Mouse (Mus musculus): Measurements from ENCODE around the gene Alk.

DNA sequence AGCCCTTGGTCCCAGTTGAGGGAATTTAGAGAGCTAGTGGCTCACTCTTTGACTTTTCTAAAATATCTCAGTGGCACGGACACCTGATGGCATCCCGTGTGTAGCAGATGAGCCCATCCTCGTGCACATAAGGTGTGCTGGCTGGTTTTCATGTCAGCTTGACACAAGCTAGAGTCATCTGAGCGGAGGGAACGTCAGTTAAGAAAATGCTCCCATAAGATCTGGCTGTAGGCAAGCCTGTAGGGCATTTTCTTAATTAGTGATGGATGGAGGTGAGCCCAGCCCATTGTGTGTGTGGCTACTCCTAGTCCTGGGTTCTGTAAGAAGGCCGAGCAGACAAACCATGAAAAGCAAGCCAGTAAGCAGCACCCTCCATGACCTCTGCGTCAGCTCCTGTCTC is 732.4 kb downstream of the Alk start:
- TF ChIP-seq POLR2A (IDR thresholded peaks at IDR 0.05; ENCODE audit: low read depth, low read length) (no peak), CTCF (IDR thresholded peaks at IDR 0.05; ENCODE audit: extremely low read depth, insufficient read depth, insufficient read length, insufficient replicate concordance) (no peak)
